Mouse (Mus musculus): ENCODE results near the gene Lrrc75b. TPM values are rescaled to one million over a fixed set of nuclear protein-coding genes. Genes with fewer than 3 reads are reported as not detected.

Lrrc75b gene
- polyA plus RNA-seq, 1 experiment from 2014 or later: 32.6 TPM

DNA sequence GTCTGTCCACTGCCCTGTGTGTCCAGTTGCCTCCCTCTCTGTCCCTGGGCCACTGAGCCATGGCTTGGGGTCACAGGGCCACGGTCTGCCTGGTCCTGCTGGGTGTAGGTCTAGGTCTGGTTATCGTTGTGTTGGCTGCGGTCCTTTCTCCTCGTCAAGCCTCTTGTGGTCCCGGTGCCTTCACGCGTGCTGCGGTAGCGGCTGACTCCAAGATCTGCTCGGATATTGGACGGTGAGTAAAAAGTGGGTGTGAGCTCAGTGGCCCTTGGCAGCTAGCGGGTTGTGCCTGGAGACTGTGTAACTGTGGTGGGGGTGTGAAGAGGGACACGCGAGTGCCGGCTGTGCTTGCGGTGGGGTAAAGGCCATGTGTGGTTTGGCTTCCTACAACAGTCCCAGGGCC, 29.5 kb upstream of the Lrrc75b start:
- no peak overlapping the region for H3K4me3 ChIP-seq (ENCODE audit: low read depth, low read length)
- no peak overlapping the region for H3K4me2 ChIP-seq (ENCODE audit: low read depth, low read length)
- ATAC-seq (ENCODE audit: low read depth): no peak

DNA sequence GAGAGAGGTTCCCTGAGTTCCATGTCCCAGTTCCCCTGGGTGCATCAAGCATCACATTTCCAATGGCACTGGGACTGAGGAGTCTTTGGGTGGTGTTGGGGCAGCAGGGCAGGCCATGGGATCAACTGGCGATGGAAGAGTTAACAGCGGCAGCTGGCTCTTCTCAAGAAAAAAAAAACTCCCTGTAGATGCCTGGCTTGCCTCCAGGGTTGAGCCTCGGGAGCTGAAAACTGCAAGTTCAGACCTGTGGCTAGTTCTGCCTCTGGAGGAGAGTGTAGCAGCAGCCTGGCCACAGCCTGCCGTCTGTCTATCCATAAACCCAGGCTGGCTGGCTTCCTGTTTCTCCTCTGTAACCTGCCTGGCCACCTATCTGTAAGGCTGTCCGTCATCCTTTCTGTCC, 29.0 kb upstream of the Lrrc75b start, which contains the start of gene Ggt5:
Ggt5 (plus strand) TSS at position 212 of the 400 bp plus-strand sequence.
- H3K4me2 ChIP-seq (ENCODE audit: low read depth, low read length): no peak within 1 kb of the TSS
- H3K27ac ChIP-seq (ENCODE audit: low read depth, low read length): no peak within 1 kb of the TSS
- no peaks in the 10 kb centered on the region for H3K4me1 ChIP-seq (ENCODE audit: control insufficient read depth, insufficient read depth, low read length)
- H3K9me3 ChIP-seq (ENCODE audit: control insufficient read depth, low read length): no peaks in the 10 kb centered on the region
- ATAC-seq (ENCODE audit: low read depth): no peak
- 41% methylated on average over 5 of the region's 5 CpGs for WGBS
- no peak within 1 kb of the TSS for H3K4me3 ChIP-seq (ENCODE audit: low read depth, low read length)
- H3K36me3 ChIP-seq (ENCODE audit: control insufficient read depth, insufficient read depth, low read length): no peaks in the 10 kb centered on the region
- no peak within 1 kb of the TSS for H3K9ac ChIP-seq (replicated peaks; ENCODE audit: low read depth, low read length)
- no peaks in the 10 kb centered on the region for H3K27me3 ChIP-seq (ENCODE audit: control insufficient read depth, insufficient read depth, low read length)

More for the DNA sequence above, 29.5 kb upstream of the Lrrc75b start:
- Histone ChIP-seq H3K27ac (ENCODE audit: low read depth, low read length) (no peak overlapping the region), H3K9me3 (ENCODE audit: control insufficient read depth, low read length) (no peaks in the 10 kb centered on the region), H3K27me3 (ENCODE audit: control insufficient read depth, insufficient read depth, low read length) (no peaks in the 10 kb centered on the region), H3K4me1 (ENCODE audit: control insufficient read depth, insufficient read depth, low read length) (no peaks in the 10 kb centered on the region), H3K9ac (replicated peaks; ENCODE audit: low read depth, low read length) (no peak overlapping the region), H3K36me3 (ENCODE audit: control insufficient read depth, insufficient read depth, low read length) (no peaks in the 10 kb centered on the region)
- 79% methylated on average over 16 of the region's 16 CpGs for WGBS

- Histone ChIP-seq H3K9me3 (ENCODE audit: control insufficient read depth, low read length) (no peaks in the 10 kb centered on the region), H3K4me1 (ENCODE audit: control insufficient read depth, insufficient read depth, low read length) (no peaks in the 10 kb centered on the region), H3K27ac (ENCODE audit: low read depth, low read length) (no peak overlapping the region), H3K36me3 (ENCODE audit: control insufficient read depth, insufficient read depth, low read length) (no peaks in the 10 kb centered on the region), H3K9ac (replicated peaks; ENCODE audit: low read depth, low read length) (no peak overlapping the region), H3K4me3 (ENCODE audit: low read depth, low read length) (no peak overlapping the region), H3K27me3 (ENCODE audit: control insufficient read depth, insufficient read depth, low read length) (no peaks in the 10 kb centered on the region), H3K4me2 (ENCODE audit: low read depth, low read length) (no peak overlapping the region)
- WGBS: 54% methylated on average over 5 of the region's 5 CpGs
- no peak for ATAC-seq (ENCODE audit: low read depth)
Measured at GRCm38 (mm10) chr10:75588336-75588735, 28.2 kb upstream of the Lrrc75b start.

DNA sequence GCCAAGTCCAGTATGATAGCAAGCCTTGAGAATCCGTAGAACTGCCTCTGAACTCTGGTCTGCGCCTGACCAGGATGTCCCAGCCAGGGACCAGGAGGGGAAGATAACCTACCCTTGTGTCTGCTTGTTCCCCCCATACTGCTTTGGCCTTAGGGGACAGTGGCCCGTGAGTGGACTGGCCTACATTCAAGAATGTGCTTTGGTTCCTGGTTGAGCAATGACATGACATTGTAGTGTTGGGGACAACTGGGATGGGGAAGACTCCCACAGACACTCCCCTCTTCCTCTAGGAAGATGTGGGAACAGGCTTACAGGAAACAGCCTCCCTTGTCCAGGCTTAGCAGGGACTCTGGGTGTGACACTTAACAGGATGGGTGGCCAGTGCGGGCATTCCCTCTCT, 27.7 kb upstream of the Lrrc75b start:
- 91% methylated on average over 4 of the region's 4 CpGs for WGBS
- Histone ChIP-seq H3K4me2 (ENCODE audit: low read depth, low read length) (no peak overlapping the region), H3K4me1 (ENCODE audit: control insufficient read depth, insufficient read depth, low read length) (no peaks in the 10 kb centered on the region), H3K9ac (replicated peaks; ENCODE audit: low read depth, low read length) (no peak overlapping the region), H3K4me3 (ENCODE audit: low read depth, low read length) (no peak overlapping the region), H3K9me3 (ENCODE audit: control insufficient read depth, low read length) (no peaks in the 10 kb centered on the region), H3K36me3 (ENCODE audit: control insufficient read depth, insufficient read depth, low read length) (no peaks in the 10 kb centered on the region), H3K27me3 (ENCODE audit: control insufficient read depth, insufficient read depth, low read length) (no peaks in the 10 kb centered on the region), H3K27ac (ENCODE audit: low read depth, low read length) (no peak overlapping the region)
- ATAC-seq (ENCODE audit: low read depth): no peak

DNA sequence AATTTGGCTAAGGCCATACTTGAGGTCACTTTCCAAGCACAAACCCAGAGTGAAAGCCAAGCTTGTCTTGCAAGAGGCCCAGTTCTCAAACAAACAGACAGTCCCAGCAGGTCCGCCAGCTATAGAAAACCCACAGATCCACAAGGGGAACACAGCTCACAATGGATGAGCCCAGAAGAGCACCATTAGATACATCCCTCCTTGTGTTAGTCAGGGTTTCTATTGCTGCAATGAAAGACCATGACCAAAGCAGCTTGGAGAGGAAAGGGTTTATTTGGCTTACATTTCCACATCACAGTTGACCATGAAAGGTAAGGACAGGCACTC, 26.4 kb upstream of the Lrrc75b start:
- ATAC-seq (ENCODE audit: low read depth): peak; percentile 26
- Histone ChIP-seq H3K4me3 (ENCODE audit: low read depth, low read length) (no peak overlapping the region), H3K4me2 (ENCODE audit: low read depth, low read length) (no peak overlapping the region), H3K36me3 (ENCODE audit: control insufficient read depth, insufficient read depth, low read length) (no peaks in the 10 kb centered on the region), H3K27ac (ENCODE audit: low read depth, low read length) (no peak overlapping the region), H3K27me3 (ENCODE audit: control insufficient read depth, insufficient read depth, low read length) (no peaks in the 10 kb centered on the region), H3K4me1 (ENCODE audit: control insufficient read depth, insufficient read depth, low read length) (no peaks in the 10 kb centered on the region), H3K9ac (replicated peaks; ENCODE audit: low read depth, low read length) (no peak overlapping the region), H3K9me3 (ENCODE audit: control insufficient read depth, low read length) (no peaks in the 10 kb centered on the region)
- WGBS: 79% methylated on average over 1 of the region's 1 CpGs

- peak; percentile 90 for ATAC-seq (ENCODE audit: low read depth)
- Histone ChIP-seq H3K9me3 (ENCODE audit: control insufficient read depth, low read length) (no peaks in the 10 kb centered on the region), H3K27ac (ENCODE audit: low read depth, low read length) (no peak overlapping the region), H3K4me1 (ENCODE audit: control insufficient read depth, insufficient read depth, low read length) (no peaks in the 10 kb centered on the region), H3K4me3 (ENCODE audit: low read depth, low read length) (no peak overlapping the region), H3K9ac (replicated peaks; ENCODE audit: low read depth, low read length) (no peak overlapping the region), H3K27me3 (ENCODE audit: control insufficient read depth, insufficient read depth, low read length) (no peaks in the 10 kb centered on the region), H3K4me2 (ENCODE audit: low read depth, low read length) (peak overlapping the region; percentile 12; the same call in 1 of the 2 replicates), H3K36me3 (ENCODE audit: control insufficient read depth, insufficient read depth, low read length) (no peaks in the 10 kb centered on the region)
- WGBS: 14% methylated on average over 20 of the region's 20 CpGs
Measured at GRCm38 (mm10) chr10:75585876-75586552, 25.9 kb upstream of the Lrrc75b start.

DNA sequence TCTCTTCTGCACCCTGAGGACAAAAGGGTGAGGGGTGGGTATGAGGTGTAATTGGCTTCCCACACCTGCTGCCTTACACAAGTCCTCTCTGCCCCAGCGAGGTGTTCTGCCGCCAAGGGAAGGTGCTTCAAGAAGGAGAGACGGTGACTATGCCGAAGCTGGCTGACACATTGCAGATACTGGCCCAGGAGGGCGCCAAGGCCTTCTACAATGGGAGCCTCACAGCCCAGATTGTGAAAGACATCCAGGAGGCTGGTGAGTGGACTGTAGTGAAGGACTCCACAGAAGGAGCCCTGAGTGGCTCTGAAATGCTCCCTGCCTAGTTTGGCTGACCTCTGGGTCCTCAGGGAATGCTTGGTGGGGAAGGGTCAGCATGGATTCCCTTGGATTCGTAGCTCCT, 19.0 kb upstream of the Lrrc75b start:
- H3K9me3 ChIP-seq (ENCODE audit: control insufficient read depth, low read length): no peaks in the 10 kb centered on the region
- H3K27ac ChIP-seq (ENCODE audit: low read depth, low read length): no peak overlapping the region
- no peaks in the 10 kb centered on the region for H3K4me1 ChIP-seq (ENCODE audit: control insufficient read depth, insufficient read depth, low read length)
- no peaks in the 10 kb centered on the region for H3K27me3 ChIP-seq (ENCODE audit: control insufficient read depth, insufficient read depth, low read length)
- ATAC-seq (ENCODE audit: low read depth): no peak
- no peak overlapping the region for H3K9ac ChIP-seq (replicated peaks; ENCODE audit: low read depth, low read length)
- 85% methylated on average over 6 of the region's 6 CpGs for WGBS
- no peak overlapping the region for H3K4me2 ChIP-seq (ENCODE audit: low read depth, low read length)
- H3K4me3 ChIP-seq (ENCODE audit: low read depth, low read length): no peak overlapping the region
- H3K36me3 ChIP-seq (ENCODE audit: control insufficient read depth, insufficient read depth, low read length): no peaks in the 10 kb centered on the region

DNA sequence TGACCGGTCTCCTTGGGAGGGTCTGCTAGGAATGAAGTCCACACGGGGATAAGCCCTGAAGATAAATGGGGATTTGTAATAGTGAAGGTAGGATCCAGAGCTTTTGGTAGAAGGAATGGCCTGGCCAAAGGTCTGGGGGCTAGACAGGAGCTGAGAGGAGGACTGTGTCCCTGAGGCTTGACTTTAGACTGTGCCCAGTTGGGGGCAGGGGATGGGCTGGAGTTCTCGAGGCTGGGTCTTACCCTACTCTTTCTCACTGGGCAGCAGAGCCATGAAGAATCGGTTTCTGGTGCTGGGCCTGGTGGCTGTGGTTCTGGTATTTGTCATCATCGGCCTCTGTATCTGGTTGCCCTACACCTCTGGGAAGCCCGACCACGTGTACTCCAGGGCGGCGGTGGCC, 13.8 kb upstream of the Lrrc75b start:
- WGBS: 87% methylated on average over 9 of the region's 9 CpGs
- ATAC-seq (ENCODE audit: low read depth): no peak
- Histone ChIP-seq H3K9me3 (ENCODE audit: control insufficient read depth, low read length) (no peaks in the 10 kb centered on the region), H3K27me3 (ENCODE audit: control insufficient read depth, insufficient read depth, low read length) (no peaks in the 10 kb centered on the region), H3K4me2 (ENCODE audit: low read depth, low read length) (no peak overlapping the region), H3K4me1 (ENCODE audit: control insufficient read depth, insufficient read depth, low read length) (no peaks in the 10 kb centered on the region), H3K36me3 (ENCODE audit: control insufficient read depth, insufficient read depth, low read length) (no peaks in the 10 kb centered on the region), H3K27ac (ENCODE audit: low read depth, low read length) (no peak overlapping the region), H3K4me3 (ENCODE audit: low read depth, low read length) (no peak overlapping the region), H3K9ac (replicated peaks; ENCODE audit: low read depth, low read length) (no peak overlapping the region)

- no peaks in the 10 kb centered on the region for H3K4me1 ChIP-seq (ENCODE audit: control insufficient read depth, insufficient read depth, low read length)
- H3K36me3 ChIP-seq (ENCODE audit: control insufficient read depth, insufficient read depth, low read length): no peaks in the 10 kb centered on the region
- no peaks in the 10 kb centered on the region for H3K27me3 ChIP-seq (ENCODE audit: control insufficient read depth, insufficient read depth, low read length)
- no peak overlapping the region for H3K9ac ChIP-seq (replicated peaks; ENCODE audit: low read depth, low read length)
- H3K4me3 ChIP-seq (ENCODE audit: low read depth, low read length): no peak overlapping the region
- H3K27ac ChIP-seq (ENCODE audit: low read depth, low read length): no peak overlapping the region
- H3K9me3 ChIP-seq (ENCODE audit: control insufficient read depth, low read length): no peaks in the 10 kb centered on the region
- WGBS: 53% methylated on average over 10 of the region's 10 CpGs
- H3K4me2 ChIP-seq (ENCODE audit: low read depth, low read length): no peak overlapping the region
- ATAC-seq (ENCODE audit: low read depth): no peak
Measured at GRCm38 (mm10) chr10:75573181-75573580, 13.1 kb upstream of the Lrrc75b start.

All from neural tube, embryonic 14.5 days (tissue).